Mouse (Mus musculus): ENCODE measurements around the gene Kifc3. TPM values are rescaled to one million over a fixed set of nuclear protein-coding genes. Genes with fewer than 3 reads are reported as not detected.

Gene Kifc3
- polyA plus RNA-seq, 1 experiment from 2014 or later = 13.2 TPM

GRCm38 (mm10) chr8:95191497-95192175 lies 11.0 kb downstream of the Kifc3 start:
- H3K27me3 ChIP-seq (ENCODE audit: low read depth, poor library complexity, severe bottlenecking) = no peaks in the 10 kb centered on the region
- H3K27ac ChIP-seq = no peak overlapping the region
- H3K4me3 ChIP-seq = no peak overlapping the region
- no peaks in the 10 kb centered on the region for H3K36me3 ChIP-seq
- 86% methylated on average over 9 of the region's 9 CpGs for WGBS
- H3K9me3 ChIP-seq (replicated peaks) = no peaks in the 10 kb centered on the region
- peaks cover 6% of the 10 kb centered on the region; the same call in 1 of the 2 replicates for H3K4me1 ChIP-seq
- DNase-seq (ENCODE audit: low spot score) = no peak

DNA sequence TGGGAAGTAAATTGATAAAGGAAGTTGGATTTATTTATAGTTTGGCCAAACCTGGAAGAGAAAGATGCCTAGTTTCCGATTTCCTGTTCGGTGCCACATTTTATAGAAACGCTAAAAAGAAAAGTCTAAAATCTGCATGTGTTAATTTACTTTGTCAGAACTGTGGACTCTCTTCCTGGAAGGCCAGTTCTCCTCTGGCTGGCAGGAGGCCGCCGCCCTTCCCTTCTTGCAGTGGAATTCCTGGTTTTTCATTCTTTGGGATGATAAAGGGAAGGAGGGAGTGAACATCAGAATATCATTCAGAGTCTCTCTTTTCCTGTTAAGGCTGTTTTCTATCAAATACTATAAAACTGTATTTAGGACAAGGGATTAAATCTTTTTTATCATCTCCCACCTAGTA lies 15.0 kb downstream of the Kifc3 start:
- Histone ChIP-seq H3K27me3 (ENCODE audit: low read depth, poor library complexity, severe bottlenecking) (no peaks in the 10 kb centered on the region), H3K9me3 (replicated peaks) (no peaks in the 10 kb centered on the region), H3K4me1 (peaks cover 9% of the 10 kb centered on the region; the same call in 1 of the 2 replicates), H3K4me3 (no peak overlapping the region), H3K27ac (no peak overlapping the region), H3K36me3 (no peaks in the 10 kb centered on the region)
- 84% methylated on average over 5 of the region's 5 CpGs for WGBS
- DNase-seq (ENCODE audit: low spot score) = no peak

DNA sequence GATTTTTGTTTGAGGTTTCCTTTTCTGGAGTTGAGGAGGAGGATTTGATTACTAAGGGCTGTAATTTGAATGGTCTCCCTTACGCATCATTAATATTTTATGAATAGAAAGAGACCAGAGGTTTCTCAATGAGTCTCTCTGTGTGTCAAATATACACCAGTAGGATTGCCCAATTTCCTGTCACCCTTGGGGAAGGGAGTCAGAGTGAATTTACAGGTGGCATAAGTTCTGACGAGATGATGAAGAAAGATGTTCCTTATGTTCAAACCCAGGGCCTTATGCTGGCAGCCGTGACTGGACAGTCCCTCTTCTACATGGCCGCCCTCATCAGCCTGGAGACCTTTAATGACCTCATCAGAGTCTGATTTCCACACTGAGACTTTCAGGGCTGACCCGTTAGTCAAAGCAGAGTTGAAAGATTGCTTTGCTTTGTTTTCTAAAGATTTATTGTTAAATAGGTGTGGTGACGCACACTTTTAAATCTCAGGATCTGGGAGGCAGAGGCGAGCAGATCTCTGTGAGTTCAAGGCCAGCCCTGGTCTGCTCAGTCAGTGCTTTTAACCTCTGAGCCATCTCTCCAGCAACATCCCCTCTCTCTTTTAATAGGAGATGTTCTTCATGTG lies 16.6 kb downstream of the Kifc3 start:
- 80% methylated on average over 7 of the region's 7 CpGs for WGBS
- peaks cover 24% of the 10 kb centered on the region for H3K4me1 ChIP-seq
- H3K4me3 ChIP-seq = no peak overlapping the region
- no peak overlapping the region for H3K27ac ChIP-seq
- H3K36me3 ChIP-seq = no peaks in the 10 kb centered on the region
- no peaks in the 10 kb centered on the region for H3K9me3 ChIP-seq (replicated peaks)
- H3K27me3 ChIP-seq (ENCODE audit: low read depth, poor library complexity, severe bottlenecking) = no peaks in the 10 kb centered on the region
- DNase-seq (ENCODE audit: low spot score) = no peak

GRCm38 (mm10) chr8:95185104-95185503 lies 17.5 kb downstream of the Kifc3 start:
- 49% methylated on average over 10 of the region's 10 CpGs for WGBS
- Histone ChIP-seq H3K27me3 (ENCODE audit: low read depth, poor library complexity, severe bottlenecking) (no peaks in the 10 kb centered on the region), H3K36me3 (no peaks in the 10 kb centered on the region), H3K4me3 (no peak overlapping the region), H3K27ac (no peak overlapping the region), H3K9me3 (replicated peaks) (no peaks in the 10 kb centered on the region), H3K4me1 (peaks cover 24% of the 10 kb centered on the region)
- DNase-seq (ENCODE audit: low spot score) = no peak

DNA sequence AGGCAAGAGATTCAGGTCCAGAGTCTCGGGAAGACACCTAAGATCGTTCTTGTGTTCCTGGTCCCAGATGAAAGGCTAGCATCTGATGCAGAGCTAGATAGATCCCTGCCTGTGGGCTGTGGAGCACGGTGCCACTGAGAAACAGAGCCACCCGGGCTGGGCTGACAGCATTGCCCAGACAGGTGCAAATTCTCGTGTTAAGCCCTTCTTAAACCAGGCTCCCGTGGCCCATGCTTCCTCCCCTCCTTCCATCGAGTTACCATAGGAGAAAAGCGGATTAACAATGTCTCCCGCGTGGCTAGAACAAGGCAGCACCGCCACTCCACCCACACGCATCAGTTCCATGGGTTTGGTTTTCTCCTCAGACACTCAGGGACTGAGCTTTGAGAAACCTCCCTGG lies 18.4 kb downstream of the Kifc3 start:
- no peaks in the 10 kb centered on the region for H3K9me3 ChIP-seq (replicated peaks)
- no peaks in the 10 kb centered on the region for H3K27me3 ChIP-seq (ENCODE audit: low read depth, poor library complexity, severe bottlenecking)
- no peak overlapping the region for H3K4me3 ChIP-seq
- H3K27ac ChIP-seq = no peak overlapping the region
- WGBS = 92% methylated on average over 12 of the region's 12 CpGs
- peaks cover 24% of the 10 kb centered on the region for H3K4me1 ChIP-seq
- no peak for DNase-seq (ENCODE audit: low spot score)
- no peaks in the 10 kb centered on the region for H3K36me3 ChIP-seq

DNA sequence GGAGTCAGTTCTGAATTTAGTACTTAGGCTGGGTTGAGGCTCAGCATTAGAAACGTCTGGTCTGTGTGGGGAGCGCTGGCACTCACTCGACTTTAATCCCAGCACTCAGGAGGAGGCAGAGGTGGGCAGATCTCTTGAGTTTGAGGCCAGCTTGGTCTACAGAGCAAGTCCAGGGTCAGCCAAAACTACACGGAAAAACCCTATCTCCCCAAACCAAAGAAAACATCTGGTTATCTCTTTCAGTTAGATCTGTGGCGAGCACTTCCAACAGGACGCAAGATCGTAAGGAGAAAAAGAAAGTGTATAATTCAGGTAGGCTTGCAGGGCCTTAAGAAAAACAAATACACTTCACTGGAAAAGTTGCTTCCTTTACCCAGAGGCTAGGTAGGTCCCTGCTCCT lies 20.8 kb downstream of the Kifc3 start:
- peak overlapping the region; percentile 43; the same call in 1 of the 2 replicates for H3K27ac ChIP-seq
- no peaks in the 10 kb centered on the region for H3K36me3 ChIP-seq
- WGBS = 61% methylated on average over 7 of the region's 7 CpGs

DNA sequence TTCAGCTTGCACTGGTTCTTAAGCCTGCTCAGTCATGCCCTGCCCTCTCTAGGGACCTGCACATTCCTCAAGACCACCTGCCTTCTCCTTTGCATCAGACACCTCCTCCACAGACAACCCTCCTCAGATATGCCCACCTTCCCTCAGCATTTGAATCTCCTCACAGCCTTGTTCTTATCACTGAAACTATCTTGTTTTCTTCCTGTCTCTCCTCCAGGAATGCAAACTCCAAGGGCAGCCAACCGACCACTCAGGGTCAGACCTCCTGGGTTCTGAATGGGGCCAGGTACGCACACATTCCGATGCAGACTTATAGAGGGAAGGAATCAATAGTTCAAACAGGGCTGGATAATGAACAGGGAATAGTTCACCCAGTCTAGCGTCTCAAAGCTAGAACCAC lies 24.4 kb downstream of the Kifc3 start:
- Histone ChIP-seq H3K36me3 (no peaks in the 10 kb centered on the region), H3K4me1 (peaks cover 15% of the 10 kb centered on the region), H3K27me3 (ENCODE audit: low read depth, poor library complexity, severe bottlenecking) (no peaks in the 10 kb centered on the region), H3K9me3 (replicated peaks) (no peaks in the 10 kb centered on the region), H3K4me3 (no peak overlapping the region), H3K27ac (no peak overlapping the region)
- WGBS = 80% methylated on average over 4 of the region's 4 CpGs
- DNase-seq (ENCODE audit: low spot score) = no peak

More for the DNA sequence above, 20.8 kb downstream of the Kifc3 start:
- H3K9me3 ChIP-seq (replicated peaks) = no peaks in the 10 kb centered on the region
- no peak overlapping the region for H3K4me3 ChIP-seq
- H3K27me3 ChIP-seq (ENCODE audit: low read depth, poor library complexity, severe bottlenecking) = no peaks in the 10 kb centered on the region
- DNase-seq (ENCODE audit: low spot score) = no peak
- H3K4me1 ChIP-seq = peaks cover 18% of the 10 kb centered on the region

GRCm38 (mm10) chr8:95176985-95177384 lies 25.6 kb downstream of the Kifc3 start:
- Histone ChIP-seq H3K27me3 (ENCODE audit: low read depth, poor library complexity, severe bottlenecking) (no peaks in the 10 kb centered on the region), H3K4me1 (peaks cover 9% of the 10 kb centered on the region)
- WGBS = 84% methylated on average over 6 of the region's 6 CpGs

GRCm38 (mm10) chr8:95175808-95176207 lies 26.8 kb downstream of the Kifc3 start:
- Histone ChIP-seq H3K27ac (0 out of 2 replicates have a peak overlapping the region, but pooled peaks have one; percentile 3), H3K4me1 (no peaks in the 10 kb centered on the region; the same call in 1 of the 2 replicates), H3K9me3 (replicated peaks) (no peaks in the 10 kb centered on the region), H3K36me3 (no peaks in the 10 kb centered on the region), H3K27me3 (ENCODE audit: low read depth, poor library complexity, severe bottlenecking) (no peaks in the 10 kb centered on the region), H3K4me3 (no peak overlapping the region)
- no peak for DNase-seq (ENCODE audit: low spot score)
- 68% methylated on average over 18 of the region's 18 CpGs for WGBS

More at GRCm38 (mm10) chr8:95176985-95177384, 25.6 kb downstream of the Kifc3 start:
- no peaks in the 10 kb centered on the region for H3K9me3 ChIP-seq (replicated peaks)
- no peak overlapping the region for H3K4me3 ChIP-seq
- H3K27ac ChIP-seq = no peak overlapping the region
- DNase-seq (ENCODE audit: low spot score) = no peak
- H3K36me3 ChIP-seq = no peaks in the 10 kb centered on the region

DNA sequence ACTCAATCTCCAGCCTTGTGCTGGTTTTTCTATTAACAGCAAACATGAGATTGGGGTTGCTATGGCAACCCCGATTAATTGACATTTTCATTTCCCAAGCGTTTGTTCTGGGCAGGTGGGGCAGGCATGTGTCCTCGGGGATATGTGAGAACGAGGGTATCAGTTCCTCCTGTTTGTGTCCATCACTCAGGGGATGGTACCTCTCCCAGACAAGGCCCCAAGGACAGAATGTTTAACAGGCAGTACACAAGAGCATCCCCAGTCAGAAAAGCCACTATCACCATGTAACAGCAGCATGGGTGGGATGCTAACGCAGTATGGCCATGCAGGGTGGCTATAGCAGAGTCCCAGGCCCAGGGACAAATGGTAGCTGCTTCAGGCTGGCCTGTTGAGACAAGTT lies 27.3 kb downstream of the Kifc3 start:
- H3K36me3 ChIP-seq = no peaks in the 10 kb centered on the region
- H3K9me3 ChIP-seq (replicated peaks) = no peaks in the 10 kb centered on the region
- H3K4me1 ChIP-seq = no peaks in the 10 kb centered on the region; the same call in 1 of the 2 replicates
- no peak for DNase-seq (ENCODE audit: low spot score)
- H3K27me3 ChIP-seq (ENCODE audit: low read depth, poor library complexity, severe bottlenecking) = no peaks in the 10 kb centered on the region
- no peak overlapping the region for H3K4me3 ChIP-seq
- H3K27ac ChIP-seq = no peak overlapping the region
- 71% methylated on average over 5 of the region's 5 CpGs for WGBS

GRCm38 (mm10) chr8:95172433-95172832 lies 30.2 kb downstream of the Kifc3 start:
- 83% methylated on average over 5 of the region's 5 CpGs for WGBS
- H3K27ac ChIP-seq = no peak overlapping the region
- peaks cover 16% of the 10 kb centered on the region for H3K4me1 ChIP-seq
- no peaks in the 10 kb centered on the region for H3K36me3 ChIP-seq
- no peak for DNase-seq (ENCODE audit: low spot score)
- no peak overlapping the region for H3K4me3 ChIP-seq
- H3K27me3 ChIP-seq (ENCODE audit: low read depth, poor library complexity, severe bottlenecking) = no peaks in the 10 kb centered on the region
- no peaks in the 10 kb centered on the region for H3K9me3 ChIP-seq (replicated peaks)

DNA sequence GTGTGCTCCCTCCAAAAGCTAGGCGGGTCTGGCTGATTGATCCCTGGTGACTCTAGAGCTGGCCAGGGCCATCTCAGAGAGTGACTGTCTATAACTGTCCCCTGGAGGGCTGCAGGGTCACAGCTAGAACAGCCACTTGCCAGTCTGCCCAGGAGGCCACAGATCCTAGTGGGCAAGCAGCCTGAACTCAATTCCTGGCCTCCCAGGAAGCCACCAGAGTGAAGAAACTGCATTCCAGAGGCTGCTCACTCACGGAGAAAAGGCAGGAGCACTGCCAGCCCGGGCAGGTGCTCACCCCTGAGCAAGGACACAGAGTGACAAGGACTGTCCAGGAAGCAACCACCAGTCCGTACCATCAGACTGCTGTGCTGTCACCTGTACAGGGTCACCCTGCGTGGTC lies 34.9 kb downstream of the Kifc3 start:
- no peaks in the 10 kb centered on the region for H3K36me3 ChIP-seq
- no peaks in the 10 kb centered on the region for H3K27me3 ChIP-seq (ENCODE audit: low read depth, poor library complexity, severe bottlenecking)
- peak overlapping the region; percentile 61; the same call in 1 of the 2 replicates for H3K27ac ChIP-seq
- H3K9me3 ChIP-seq (replicated peaks) = no peaks in the 10 kb centered on the region
- H3K4me1 ChIP-seq = peaks cover 44% of the 10 kb centered on the region
- WGBS = 73% methylated on average over 5 of the region's 5 CpGs
- no peak for DNase-seq (ENCODE audit: low spot score)
- H3K4me3 ChIP-seq = no peak overlapping the region

- Histone ChIP-seq H3K27me3 (ENCODE audit: low read depth, poor library complexity, severe bottlenecking) (no peaks in the 10 kb centered on the region), H3K4me3 (no peak overlapping the region), H3K9me3 (replicated peaks) (no peaks in the 10 kb centered on the region), H3K4me1 (peaks cover 48% of the 10 kb centered on the region), H3K36me3 (no peaks in the 10 kb centered on the region), H3K27ac (no peak overlapping the region)
- WGBS = 90% methylated on average over 7 of the region's 7 CpGs
- no peak for DNase-seq (ENCODE audit: low spot score)
Measured at GRCm38 (mm10) chr8:95166400-95166799, 36.2 kb downstream of the Kifc3 start.
